Mouse (Mus musculus): Measurements from ENCODE around the gene Slc5a11. TPM values are rescaled to one million over a fixed set of nuclear protein-coding genes. Genes with fewer than 3 reads are reported as not detected.

Slc5a11 gene
- polyA plus RNA-seq, 2 experiments, result 0.17 to 0.25 TPM

DNA sequence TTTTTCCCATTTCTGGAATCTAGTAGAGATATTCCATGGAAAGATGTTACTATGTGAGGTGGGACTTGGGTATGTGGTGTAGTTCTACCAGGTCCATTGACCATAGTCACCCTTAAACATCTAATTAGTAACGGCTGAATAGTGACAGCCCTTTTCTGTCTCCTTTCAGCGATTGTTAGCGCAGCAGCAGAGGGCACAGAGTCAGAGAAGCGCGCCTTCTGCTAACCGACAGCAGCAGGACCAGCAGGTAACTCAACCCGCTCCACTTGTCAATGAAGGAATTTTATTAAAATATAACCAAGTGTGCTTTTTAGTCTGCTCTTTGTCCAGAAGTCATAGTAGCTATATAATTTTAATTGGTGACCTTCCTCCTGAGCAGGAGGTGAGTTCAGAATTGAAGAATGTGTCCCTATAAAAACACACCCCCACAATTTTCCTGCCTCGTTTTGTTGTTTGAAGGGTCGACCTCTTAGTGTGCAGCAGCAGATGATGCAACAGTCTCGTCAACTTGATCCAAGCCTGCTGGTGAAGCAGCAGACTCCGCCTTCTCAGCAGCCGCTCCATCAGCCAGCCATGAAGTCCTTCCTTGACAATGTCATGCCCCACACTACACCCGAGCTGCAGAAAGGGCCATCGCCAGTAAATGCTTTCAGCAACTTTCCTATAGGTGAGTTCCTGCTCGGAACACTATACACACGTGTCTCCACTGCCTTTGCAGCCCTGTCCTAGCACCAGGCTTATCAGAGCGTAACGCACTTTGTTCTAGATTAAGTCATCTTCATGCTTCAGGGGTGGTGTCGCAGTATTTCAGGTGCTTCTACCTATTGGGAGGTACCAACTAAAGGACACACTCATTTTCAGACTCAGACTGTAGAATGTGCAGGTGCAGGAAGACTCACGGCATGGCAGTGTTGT is 32.5 kb upstream of the Slc5a11 start:
- TF ChIP-seq EP300 (IDR thresholded peaks at IDR 0.05; ENCODE audit: low read depth), result no peak
- TF ChIP-seq CTCF (IDR thresholded peaks at IDR 0.05; ENCODE audit: low read depth), result no peak
- ATAC-seq (ENCODE audit: insufficient read depth) (no peak), DNase-seq (ENCODE audit: low read depth in 3 of 3, low spot score in 3 of 3) (no peak)
- no peaks in the 10 kb centered on the region for H3K9me3 ChIP-seq (ENCODE audit: control insufficient read depth, low read length)
- H3K4me1 ChIP-seq (replicated peaks; ENCODE audit: control insufficient read depth in 2 of 2, insufficient read depth in 2 of 2, low read length in 1 of 2), result no peaks in the 10 kb centered on the region
- H3K4me3 ChIP-seq (ENCODE audit: insufficient read depth in 1 of 2, low read depth in 2 of 2, low read length in 2 of 2), result no peak overlapping the region
- peaks cover 76% of the 10 kb centered on the region for H3K36me3 ChIP-seq (replicated peaks; ENCODE audit: control insufficient read depth, insufficient read depth, low read depth)
- H3K9ac ChIP-seq (replicated peaks), result no peak overlapping the region
- H3K27ac ChIP-seq, result no peak overlapping the region
- no peaks in the 10 kb centered on the region for H3K27me3 ChIP-seq (ENCODE audit: control insufficient read depth, insufficient read depth, low read length)
- WGBS (ENCODE audit: insufficient replicate concordance), result 83% methylated on average over 20 of the region's 20 CpGs
- no peak overlapping the region for H3K4me2 ChIP-seq (ENCODE audit: low read depth)

DNA sequence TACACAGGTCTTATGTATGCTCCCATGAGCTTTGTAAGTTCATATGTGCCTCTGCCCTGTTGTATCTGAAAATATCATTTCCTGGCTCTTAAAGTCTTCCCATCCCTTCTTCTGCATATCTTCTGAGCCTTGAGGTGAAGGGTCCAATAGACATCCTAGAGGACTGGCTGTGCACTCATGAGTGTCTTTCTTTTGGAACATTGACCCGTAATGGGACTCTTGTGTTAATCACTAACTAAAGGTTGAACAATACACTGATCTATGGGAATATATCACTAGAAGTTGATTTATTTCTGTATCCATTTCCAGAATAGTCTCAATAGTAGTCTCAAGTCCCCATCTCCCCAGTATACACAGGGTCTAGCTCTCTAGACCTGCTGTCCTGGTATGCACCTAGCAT is 29.7 kb upstream of the Slc5a11 start:
- Histone ChIP-seq H3K4me1 (replicated peaks; ENCODE audit: control insufficient read depth in 2 of 2, insufficient read depth in 2 of 2, low read length in 1 of 2) (no peaks in the 10 kb centered on the region), H3K27me3 (ENCODE audit: control insufficient read depth, insufficient read depth, low read length) (no peaks in the 10 kb centered on the region), H3K36me3 (replicated peaks; ENCODE audit: control insufficient read depth, insufficient read depth, low read depth) (peaks cover 83% of the 10 kb centered on the region), H3K27ac (no peak overlapping the region), H3K9ac (replicated peaks) (no peak overlapping the region), H3K9me3 (ENCODE audit: control insufficient read depth, low read length) (no peaks in the 10 kb centered on the region), H3K4me2 (ENCODE audit: low read depth) (no peak overlapping the region), H3K4me3 (ENCODE audit: insufficient read depth in 1 of 2, low read depth in 2 of 2, low read length in 2 of 2) (no peak overlapping the region)
- TF ChIP-seq CTCF (IDR thresholded peaks at IDR 0.05; ENCODE audit: low read depth) (no peak), EP300 (IDR thresholded peaks at IDR 0.05; ENCODE audit: low read depth) (no peak)
- 77% methylated on average over 1 of the region's 1 CpGs for WGBS (ENCODE audit: insufficient replicate concordance)
- no peak for DNase-seq (ENCODE audit: low read depth in 3 of 3, low spot score in 3 of 3)
- ATAC-seq (ENCODE audit: insufficient read depth), result no peak

DNA sequence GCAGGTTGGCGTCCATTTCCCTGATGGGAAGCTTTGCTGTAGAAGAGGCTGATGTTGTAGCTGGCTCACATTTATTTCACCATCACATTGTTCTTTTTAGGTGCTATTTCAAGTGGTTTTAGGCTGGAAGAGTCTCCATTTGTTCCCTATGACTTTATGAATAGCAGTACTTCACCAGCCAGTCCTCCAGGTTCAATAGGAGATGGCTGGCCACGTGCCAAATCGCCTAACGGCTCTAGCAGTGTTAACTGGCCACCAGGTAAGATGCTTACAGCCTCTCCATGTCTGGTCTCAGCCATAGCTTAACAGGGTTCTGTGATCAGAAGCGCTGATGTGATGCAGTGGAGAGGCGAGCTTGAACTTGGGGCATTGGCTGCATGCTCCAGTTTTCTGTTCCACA is 28.1 kb upstream of the Slc5a11 start:
- H3K4me2 ChIP-seq (ENCODE audit: low read depth), result no peak overlapping the region
- H3K27ac ChIP-seq, result no peak overlapping the region

DNA sequence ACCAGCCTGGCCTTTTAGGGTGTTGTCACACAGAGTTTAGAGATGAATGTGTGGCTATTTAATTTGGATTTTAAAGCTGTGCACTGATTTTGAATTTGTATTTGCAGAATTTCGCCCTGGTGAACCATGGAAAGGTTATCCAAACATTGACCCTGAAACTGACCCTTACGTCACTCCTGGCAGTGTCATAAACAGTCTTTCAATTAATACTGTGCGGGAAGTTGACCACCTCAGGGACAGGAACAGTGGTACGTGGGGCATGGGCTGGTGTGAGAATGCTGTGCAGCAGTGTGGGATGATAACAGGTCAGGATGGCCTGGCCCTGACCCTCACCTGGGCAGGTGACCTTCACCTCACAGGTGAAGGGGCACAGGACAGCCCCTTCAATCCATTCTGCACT is 27.3 kb upstream of the Slc5a11 start:
- Histone ChIP-seq H3K27me3 (ENCODE audit: control insufficient read depth, insufficient read depth, low read length) (no peaks in the 10 kb centered on the region), H3K4me2 (ENCODE audit: low read depth) (no peak overlapping the region), H3K27ac (no peak overlapping the region), H3K4me3 (ENCODE audit: insufficient read depth in 1 of 2, low read depth in 2 of 2, low read length in 2 of 2) (no peak overlapping the region), H3K4me1 (replicated peaks; ENCODE audit: control insufficient read depth in 2 of 2, insufficient read depth in 2 of 2, low read length in 1 of 2) (no peaks in the 10 kb centered on the region), H3K9ac (replicated peaks) (no peak overlapping the region), H3K9me3 (ENCODE audit: control insufficient read depth, low read length) (no peaks in the 10 kb centered on the region), H3K36me3 (replicated peaks; ENCODE audit: control insufficient read depth, insufficient read depth, low read depth) (peaks cover 80% of the 10 kb centered on the region)
- TF ChIP-seq CTCF (IDR thresholded peaks at IDR 0.05; ENCODE audit: low read depth) (no peak), EP300 (IDR thresholded peaks at IDR 0.05; ENCODE audit: low read depth) (no peak)
- no peak; the same call in 1 of the 2 replicates for ATAC-seq (ENCODE audit: insufficient read depth)
- no peak for DNase-seq (ENCODE audit: low read depth in 3 of 3, low spot score in 3 of 3)
- WGBS (ENCODE audit: insufficient replicate concordance), result 78% methylated on average over 4 of the region's 4 CpGs

More for the DNA sequence above, 28.1 kb upstream of the Slc5a11 start:
- Histone ChIP-seq H3K9ac (replicated peaks) (no peak overlapping the region), H3K36me3 (replicated peaks; ENCODE audit: control insufficient read depth, insufficient read depth, low read depth) (peaks cover 80% of the 10 kb centered on the region), H3K27me3 (ENCODE audit: control insufficient read depth, insufficient read depth, low read length) (no peaks in the 10 kb centered on the region), H3K4me3 (ENCODE audit: insufficient read depth in 1 of 2, low read depth in 2 of 2, low read length in 2 of 2) (no peak overlapping the region), H3K9me3 (ENCODE audit: control insufficient read depth, low read length) (no peaks in the 10 kb centered on the region), H3K4me1 (replicated peaks; ENCODE audit: control insufficient read depth in 2 of 2, insufficient read depth in 2 of 2, low read length in 1 of 2) (no peaks in the 10 kb centered on the region)
- DNase-seq (ENCODE audit: low read depth in 3 of 3, low spot score in 3 of 3), result no peak
- no peak for ATAC-seq (ENCODE audit: insufficient read depth)
- 77% methylated on average over 6 of the region's 6 CpGs for WGBS (ENCODE audit: insufficient replicate concordance)
- TF ChIP-seq CTCF (IDR thresholded peaks at IDR 0.05; ENCODE audit: low read depth) (no peak), EP300 (IDR thresholded peaks at IDR 0.05; ENCODE audit: low read depth) (no peak)

DNA sequence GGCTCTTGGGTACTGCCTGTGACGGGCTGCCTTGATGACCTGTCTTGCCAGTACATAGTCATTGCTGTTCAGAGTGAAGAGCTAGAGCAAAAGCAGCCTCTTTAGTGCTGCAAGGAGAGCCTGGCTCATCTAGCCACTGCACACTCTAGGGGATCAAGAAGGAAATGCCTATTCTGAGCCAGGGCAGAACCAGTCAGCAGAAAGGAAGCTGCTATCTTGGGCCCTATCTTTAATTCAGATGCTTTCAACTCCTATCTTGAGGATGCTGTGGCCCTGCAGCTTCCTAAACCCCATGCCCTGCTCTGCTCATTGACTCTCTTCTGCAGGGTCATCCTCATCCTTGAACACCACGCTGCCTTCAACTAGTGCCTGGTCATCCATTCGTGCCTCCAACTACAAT is 26.1 kb upstream of the Slc5a11 start:
- Histone ChIP-seq H3K9me3 (ENCODE audit: control insufficient read depth, low read length) (no peaks in the 10 kb centered on the region), H3K36me3 (replicated peaks; ENCODE audit: control insufficient read depth, insufficient read depth, low read depth) (peaks cover 81% of the 10 kb centered on the region), H3K9ac (replicated peaks) (no peak overlapping the region), H3K4me3 (ENCODE audit: insufficient read depth in 1 of 2, low read depth in 2 of 2, low read length in 2 of 2) (no peak overlapping the region), H3K27me3 (ENCODE audit: control insufficient read depth, insufficient read depth, low read length) (no peaks in the 10 kb centered on the region), H3K4me1 (replicated peaks; ENCODE audit: control insufficient read depth in 2 of 2, insufficient read depth in 2 of 2, low read length in 1 of 2) (no peaks in the 10 kb centered on the region), H3K27ac (no peak overlapping the region), H3K4me2 (ENCODE audit: low read depth) (no peak overlapping the region)
- ATAC-seq (ENCODE audit: insufficient read depth), result no peak
- WGBS (ENCODE audit: insufficient replicate concordance), result 83% methylated on average over 3 of the region's 3 CpGs
- no peak for DNase-seq (ENCODE audit: low read depth in 3 of 3, low spot score in 3 of 3)
- TF ChIP-seq CTCF (IDR thresholded peaks at IDR 0.05; ENCODE audit: low read depth) (no peak), EP300 (IDR thresholded peaks at IDR 0.05; ENCODE audit: low read depth) (no peak)

All from liver, embryonic 14.5 days (tissue).